Mouse (Mus musculus) G1E-ER4 (cell line): ENCODE measurements at regions not wholly inside any gene's neighbourhood (a gene's known extent, or its start where the extent isn't known, plus 50 kb on each side); places are given as distances from the start of the nearest gene placed in this dataset.

ENCODE experiments used
- GATA1 ChIP-seq: IDR thresholded peaks from one replicate; pipeline ENCODE4 v1.8.0; 2012; ENCODE audit warnings: low read length, inconsistent platforms

GRCm38 (mm10) chr1:157017198-157017994 lies 78.0 kb upstream of the Ralgps2 start:
- no peak for TF ChIP-seq GATA1

GRCm38 (mm10) chr1:157016625-157017024 lies 77.2 kb upstream of the Ralgps2 start:
- no peak for TF ChIP-seq GATA1

GRCm38 (mm10) chr1:157014532-157015497 lies 75.4 kb upstream of the Ralgps2 start:
- no peak for TF ChIP-seq GATA1

GRCm38 (mm10) chr1:157013669-157014048 lies 74.2 kb upstream of the Ralgps2 start:
- no peak for TF ChIP-seq GATA1

- no peak for TF ChIP-seq GATA1
Measured at GRCm38 (mm10) chr1:157012950-157013668, 73.7 kb upstream of the Ralgps2 start.

- TF ChIP-seq GATA1 = no peak
Measured at GRCm38 (mm10) chr1:157011226-157011625, 71.8 kb upstream of the Ralgps2 start.

GRCm38 (mm10) chr1:157009427-157009826 lies 70.0 kb upstream of the Ralgps2 start:
- no peak for TF ChIP-seq GATA1

- TF ChIP-seq GATA1 = no peak
Measured at GRCm38 (mm10) chr1:157007891-157008730, 68.7 kb upstream of the Ralgps2 start.

- no peak for TF ChIP-seq GATA1
Measured at GRCm38 (mm10) chr1:157004312-157005074, 65.1 kb upstream of the Ralgps2 start.

GRCm38 (mm10) chr1:157003034-157003433 lies 63.6 kb upstream of the Ralgps2 start:
- TF ChIP-seq GATA1 = no peak

GRCm38 (mm10) chr1:157002258-157002657 lies 62.8 kb upstream of the Ralgps2 start:
- no peak for TF ChIP-seq GATA1

- no peak for TF ChIP-seq GATA1
Measured at GRCm38 (mm10) chr1:157001008-157001660, 61.7 kb upstream of the Ralgps2 start.

- no peak for TF ChIP-seq GATA1
Measured at GRCm38 (mm10) chr1:156999947-157000346, 60.5 kb upstream of the Ralgps2 start.

- no peak for TF ChIP-seq GATA1
Measured at GRCm38 (mm10) chr1:156999272-156999671, 59.8 kb upstream of the Ralgps2 start.
